Mouse (Mus musculus): ENCODE results near the gene Igsf11. TPM values are rescaled to one million over a fixed set of nuclear protein-coding genes. Genes with fewer than 3 reads are reported as not detected.
"Not testable (repeated sequence)": the region's sequence is repeated elsewhere in the genome, so short reads cannot be mapped to it uniquely, and the experiment has no call there.

The Igsf11 gene
- polyA plus RNA-seq, 1 experiment from 2014 or later: 5.5 TPM

DNA sequence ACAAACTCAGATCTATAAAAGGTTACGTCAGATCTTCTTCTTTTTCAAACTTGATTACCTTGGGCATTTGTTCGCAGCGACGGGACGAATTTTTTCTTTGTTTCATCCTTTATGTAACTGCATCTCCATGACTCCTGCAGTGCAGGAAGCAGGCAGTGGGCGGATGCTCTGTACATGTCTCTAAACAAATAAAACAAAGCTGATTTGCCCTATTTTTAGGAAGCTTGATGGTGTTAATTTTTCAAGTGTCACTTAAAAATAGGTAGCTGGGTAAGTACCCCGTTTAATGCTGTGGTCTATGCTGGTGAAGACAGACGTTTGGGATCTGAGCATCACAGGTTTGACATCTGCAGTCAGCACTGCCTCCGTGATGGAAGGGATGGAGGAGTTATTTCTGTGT lies 66.3 kb downstream of the Igsf11 start:
- Histone ChIP-seq H3K36me3 (no peaks in the 10 kb centered on the region), H3K4me1 (replicated peaks) (peaks cover 24% of the 10 kb centered on the region; the same call in 1 of the 2 replicates), H3K4me2 (no peak overlapping the region), H3K27me3 (no peaks in the 10 kb centered on the region), H3K4me3 (no peak overlapping the region), H3K9ac (no peak overlapping the region), H3K27ac (replicated peaks) (no peak overlapping the region), H3K9me3 (peaks cover 10% of the 10 kb centered on the region; the same call in 1 of the 2 replicates)
- 82% methylated on average over 9 of the region's 9 CpGs for WGBS
- no peak for ATAC-seq (ENCODE audit: low read depth)

DNA sequence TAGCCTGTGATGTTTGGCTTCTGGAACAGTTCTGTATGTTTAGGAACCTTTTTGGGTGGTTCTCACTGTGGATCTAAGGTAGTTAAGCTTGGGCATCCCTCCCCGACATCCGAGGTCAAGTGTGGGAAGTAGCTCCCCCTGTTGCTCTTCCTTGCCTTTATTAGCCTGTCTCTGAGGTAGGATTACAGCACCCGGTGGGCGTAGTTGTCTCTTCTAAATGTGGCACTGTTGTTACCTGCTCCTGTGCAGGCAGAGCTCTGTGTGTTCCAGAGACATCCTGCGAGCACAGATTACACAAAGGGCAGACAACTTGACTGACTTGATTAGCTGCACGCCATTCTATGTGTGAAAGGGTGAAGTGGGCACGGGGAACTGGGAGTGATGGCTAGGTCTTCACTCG lies 68.1 kb downstream of the Igsf11 start:
- H3K4me3 ChIP-seq: no peak overlapping the region
- no peaks in the 10 kb centered on the region for H3K36me3 ChIP-seq
- no peak overlapping the region for H3K9ac ChIP-seq
- H3K4me1 ChIP-seq (replicated peaks): peaks cover 16% of the 10 kb centered on the region; the same call in 1 of the 2 replicates
- ATAC-seq (ENCODE audit: low read depth): no peak
- H3K27me3 ChIP-seq: no peaks in the 10 kb centered on the region
- H3K4me2 ChIP-seq: no peak overlapping the region
- peaks cover 10% of the 10 kb centered on the region; the same call in 1 of the 2 replicates for H3K9me3 ChIP-seq
- 71% methylated on average over 8 of the region's 8 CpGs for WGBS
- no peak overlapping the region for H3K27ac ChIP-seq (replicated peaks)

DNA sequence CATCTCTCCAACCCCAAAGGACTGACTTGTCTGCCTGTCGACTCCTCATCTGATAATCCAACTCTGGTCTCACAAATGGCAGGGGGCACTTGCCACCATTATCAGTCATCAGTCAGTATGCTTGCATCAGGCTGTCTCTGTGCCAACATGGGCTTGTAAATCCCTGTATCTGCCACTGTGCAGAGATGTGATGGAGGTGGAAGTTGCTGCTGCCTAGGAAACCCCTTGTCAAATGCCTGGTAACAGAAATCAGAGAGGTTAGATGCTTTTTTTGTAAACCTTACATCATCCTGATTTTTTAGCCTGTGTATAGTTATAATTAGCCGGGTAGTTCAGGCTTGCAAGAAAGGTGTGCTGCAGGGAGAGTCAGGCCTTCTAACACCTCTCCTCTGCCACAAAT lies 69.4 kb downstream of the Igsf11 start:
- Histone ChIP-seq H3K9ac (no peak overlapping the region), H3K4me3 (no peak overlapping the region), H3K9me3 (peaks cover 9% of the 10 kb centered on the region; the same call in 1 of the 2 replicates), H3K36me3 (no peaks in the 10 kb centered on the region), H3K4me2 (no peak overlapping the region), H3K4me1 (replicated peaks) (peaks cover 21% of the 10 kb centered on the region; the same call in 1 of the 2 replicates), H3K27me3 (no peaks in the 10 kb centered on the region), H3K27ac (replicated peaks) (no peak overlapping the region)
- no peak for ATAC-seq (ENCODE audit: low read depth)
- WGBS: 89% methylated on average over 2 of the region's 2 CpGs

DNA sequence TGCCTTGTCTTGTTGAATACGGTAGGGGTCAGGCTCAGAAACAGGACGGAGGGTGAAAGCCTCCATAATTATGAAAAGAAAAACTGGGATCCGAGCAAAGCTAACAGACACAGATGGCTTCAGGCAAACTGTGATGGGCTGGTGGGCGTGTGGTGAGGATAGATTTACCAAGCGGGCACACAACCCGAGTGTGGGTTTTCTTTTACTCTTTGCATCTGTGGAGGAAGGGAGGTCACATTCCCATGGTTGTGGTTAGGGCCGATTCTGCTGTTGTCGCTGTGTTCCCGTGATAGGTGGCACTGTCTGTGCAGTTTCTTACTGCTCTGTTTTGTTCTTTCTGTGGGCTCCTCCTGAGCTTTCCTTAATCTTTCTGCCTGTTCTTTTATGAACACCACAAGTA lies 70.2 kb downstream of the Igsf11 start:
- Histone ChIP-seq H3K36me3 (no peaks in the 10 kb centered on the region), H3K9ac (no peak overlapping the region), H3K4me1 (replicated peaks) (peaks cover 21% of the 10 kb centered on the region; the same call in 1 of the 2 replicates), H3K4me3 (no peak overlapping the region), H3K27me3 (no peaks in the 10 kb centered on the region), H3K9me3 (0 out of 2 replicates have a peak, but pooled peaks cover under 1% of the 10 kb centered on the region), H3K27ac (replicated peaks) (no peak overlapping the region), H3K4me2 (no peak overlapping the region)
- WGBS: 70% methylated on average over 9 of the region's 9 CpGs
- no peak for ATAC-seq (ENCODE audit: low read depth)

DNA sequence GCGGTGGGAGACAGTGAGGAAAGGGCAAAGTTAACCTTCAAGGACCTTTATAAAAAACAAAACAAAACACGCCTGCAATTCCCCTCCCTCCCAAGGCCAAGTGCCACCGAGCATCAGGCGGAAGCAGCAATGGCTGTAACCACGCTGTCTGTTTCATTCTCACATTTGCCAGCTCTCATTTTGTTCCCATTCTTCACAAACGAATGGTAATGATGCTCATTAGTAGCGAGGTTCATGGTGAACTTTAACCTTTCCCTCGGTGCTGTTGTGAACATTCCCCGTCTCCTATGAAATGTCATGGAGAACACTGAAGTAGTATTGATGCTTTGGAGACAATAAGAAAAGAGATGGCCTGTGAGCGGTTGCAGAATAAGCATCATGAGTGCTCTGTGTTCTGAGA lies 74.6 kb downstream of the Igsf11 start:
- H3K9ac ChIP-seq: no peak overlapping the region
- no peaks in the 10 kb centered on the region for H3K9me3 ChIP-seq
- 79% methylated on average over 10 of the region's 10 CpGs for WGBS
- no peak overlapping the region for H3K4me2 ChIP-seq
- H3K27ac ChIP-seq (replicated peaks): no peak overlapping the region
- H3K27me3 ChIP-seq: no peaks in the 10 kb centered on the region
- no peak for ATAC-seq (ENCODE audit: low read depth)
- H3K4me1 ChIP-seq (replicated peaks): 0 out of 2 replicates have a peak, but pooled peaks cover 8% of the 10 kb centered on the region
- no peaks in the 10 kb centered on the region for H3K36me3 ChIP-seq
- no peak overlapping the region for H3K4me3 ChIP-seq

DNA sequence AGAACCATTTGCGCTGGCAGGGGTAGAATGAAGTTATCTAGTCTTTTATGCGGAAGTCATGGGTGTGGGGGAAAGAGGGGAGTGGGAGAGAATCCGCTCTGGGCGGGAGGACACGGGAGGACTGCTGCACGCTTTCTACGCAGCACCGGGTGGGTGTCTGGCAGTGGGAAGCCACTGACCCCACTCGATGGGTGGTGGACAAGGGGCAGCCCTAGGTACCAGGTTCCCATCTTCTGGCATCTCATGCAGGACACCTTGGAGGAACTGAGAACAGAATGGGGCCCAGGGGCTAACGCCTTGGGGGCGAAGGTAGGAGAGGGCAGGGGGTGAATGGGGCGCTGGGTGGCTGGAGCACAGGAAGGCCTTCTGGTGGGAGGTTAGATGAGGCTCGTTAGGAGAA lies 83.7 kb downstream of the Igsf11 start:
- ATAC-seq (ENCODE audit: low read depth): no peak
- H3K4me3 ChIP-seq: no peak overlapping the region

DNA sequence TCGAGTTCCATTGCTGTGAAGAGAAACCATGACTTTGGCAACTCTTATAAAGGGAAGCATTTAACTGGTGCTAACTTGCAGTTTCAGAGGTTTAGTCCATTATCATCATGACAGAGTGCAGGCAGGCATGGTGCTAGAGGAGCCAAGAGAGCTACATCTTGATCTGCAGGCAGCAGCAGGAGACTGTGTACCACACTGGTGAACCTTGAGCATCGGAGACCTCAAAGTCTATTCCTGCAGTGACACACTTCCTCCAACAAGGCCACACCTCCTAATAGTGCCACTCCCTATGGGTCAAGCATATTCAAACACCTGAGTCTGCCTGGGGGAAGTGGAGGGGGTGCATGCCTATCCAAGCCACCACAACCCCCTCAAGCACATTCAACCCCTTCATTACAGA lies 86.1 kb downstream of the Igsf11 start:
- no peak overlapping the region for H3K4me2 ChIP-seq
- no peak overlapping the region for H3K4me3 ChIP-seq
- H3K9ac ChIP-seq: no peak overlapping the region
- H3K9me3 ChIP-seq: no peaks in the 10 kb centered on the region
- no peak overlapping the region for H3K27ac ChIP-seq (replicated peaks)
- H3K36me3 ChIP-seq: no peaks in the 10 kb centered on the region
- 86% methylated on average over 2 of the region's 2 CpGs for WGBS
- no peak for ATAC-seq (ENCODE audit: low read depth)
- H3K27me3 ChIP-seq: no peaks in the 10 kb centered on the region
- peaks cover 38% of the 10 kb centered on the region for H3K4me1 ChIP-seq (replicated peaks)

More for the DNA sequence above, 83.7 kb downstream of the Igsf11 start:
- no peak overlapping the region for H3K27ac ChIP-seq (replicated peaks)
- H3K4me1 ChIP-seq (replicated peaks): peaks cover 24% of the 10 kb centered on the region
- no peak overlapping the region for H3K9ac ChIP-seq
- H3K9me3 ChIP-seq: no peaks in the 10 kb centered on the region
- WGBS: 77% methylated on average over 13 of the region's 13 CpGs
- no peak overlapping the region for H3K4me2 ChIP-seq
- H3K36me3 ChIP-seq: no peaks in the 10 kb centered on the region
- no peaks in the 10 kb centered on the region for H3K27me3 ChIP-seq

DNA sequence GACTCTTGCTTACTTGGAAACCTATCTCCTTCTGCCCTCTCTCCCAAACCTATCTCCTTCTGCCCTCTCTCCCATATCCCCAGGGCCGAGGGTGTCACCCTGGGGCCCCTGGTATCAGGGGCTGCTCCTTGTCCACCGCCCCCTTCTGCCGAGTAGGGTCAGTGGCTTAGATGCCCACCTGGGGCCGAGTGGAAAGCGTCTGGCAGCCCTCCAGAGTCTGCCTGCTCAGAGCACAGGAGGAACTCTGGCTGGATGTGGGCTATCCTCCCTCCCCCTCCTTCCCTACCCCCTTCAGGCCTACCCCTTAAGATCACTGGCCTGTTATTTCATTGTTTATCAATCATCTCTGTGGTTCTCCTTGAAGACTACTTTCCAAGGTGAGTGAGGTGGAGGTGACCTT lies 88.1 kb downstream of the Igsf11 start:
- WGBS: 50% methylated on average over 5 of the region's 5 CpGs
- Histone ChIP-seq H3K4me2 (no peak overlapping the region), H3K9ac (no peak overlapping the region), H3K4me1 (replicated peaks) (peaks cover 44% of the 10 kb centered on the region), H3K36me3 (no peaks in the 10 kb centered on the region), H3K9me3 (no peaks in the 10 kb centered on the region), H3K27ac (replicated peaks) (no peak overlapping the region), H3K4me3 (no peak overlapping the region), H3K27me3 (no peaks in the 10 kb centered on the region)
- no peak for ATAC-seq (ENCODE audit: low read depth)

DNA sequence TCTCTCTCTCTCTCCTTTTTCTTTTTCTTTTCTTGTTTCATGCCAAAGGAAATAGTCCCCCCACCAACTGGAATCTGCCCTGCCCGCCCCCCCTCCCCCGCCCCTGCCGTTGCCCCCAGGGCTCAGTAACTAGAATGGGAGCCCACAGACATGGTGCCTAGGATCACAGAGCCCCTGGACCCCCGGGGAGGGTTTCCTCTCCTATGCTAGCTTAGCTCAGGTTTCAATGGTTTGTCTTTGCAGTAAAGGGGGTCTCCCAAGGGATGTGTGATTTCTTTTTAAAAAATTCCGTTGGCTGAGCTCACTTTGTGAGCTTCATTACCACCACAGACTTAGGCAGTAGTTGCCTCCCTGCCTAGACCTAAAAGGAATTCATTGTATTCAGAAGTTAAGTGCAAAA lies 89.6 kb downstream of the Igsf11 start:
- no peak for ATAC-seq (ENCODE audit: low read depth)
- Histone ChIP-seq H3K27ac (replicated peaks) (no peak overlapping the region), H3K4me2 (no peak overlapping the region), H3K4me3 (no peak overlapping the region), H3K36me3 (no peaks in the 10 kb centered on the region), H3K9me3 (no peaks in the 10 kb centered on the region), H3K4me1 (replicated peaks) (peaks cover 43% of the 10 kb centered on the region), H3K27me3 (no peaks in the 10 kb centered on the region), H3K9ac (no peak overlapping the region)
- 14% methylated on average over 5 of the region's 5 CpGs for WGBS

DNA sequence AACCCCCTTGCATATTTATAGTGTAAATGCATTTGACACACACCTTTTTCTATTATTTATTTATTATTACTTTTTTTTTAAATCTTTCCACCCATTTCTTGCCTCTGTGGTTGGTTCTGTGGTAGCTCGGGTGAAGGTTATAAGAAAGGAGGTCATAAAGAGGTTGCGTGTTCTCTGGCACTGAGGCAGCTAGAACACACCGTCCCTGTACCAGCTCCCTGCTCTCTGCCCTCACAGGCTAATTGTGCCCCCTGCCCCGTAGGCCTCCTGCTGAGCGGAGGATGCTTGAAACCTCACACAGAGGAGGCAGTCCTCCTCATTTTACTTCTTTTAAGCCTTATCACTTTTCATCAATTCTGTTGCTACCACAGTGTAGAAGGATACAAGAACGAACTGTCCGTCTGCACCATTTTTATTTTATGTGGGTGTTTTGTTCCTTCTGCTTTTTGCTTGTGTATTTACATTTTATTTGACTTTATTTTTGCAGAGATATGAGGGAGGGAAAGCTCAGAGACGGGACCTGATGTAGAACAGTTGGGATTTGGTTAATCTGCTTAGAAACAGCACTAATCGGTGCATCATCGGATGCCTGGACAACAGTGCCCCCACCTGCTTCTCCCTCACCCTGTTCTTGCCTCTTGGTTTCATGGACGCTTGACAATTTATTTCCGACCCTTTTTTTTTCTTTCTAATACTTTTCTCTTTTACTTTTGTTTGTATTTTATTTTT lies 90.2 kb downstream of the Igsf11 start:
- no peak overlapping the region for H3K4me3 ChIP-seq
- H3K9me3 ChIP-seq: no peaks in the 10 kb centered on the region
- H3K9ac ChIP-seq: no peak overlapping the region
- no peaks in the 10 kb centered on the region for H3K36me3 ChIP-seq
- no peak overlapping the region for H3K4me2 ChIP-seq
- no peak overlapping the region for H3K27ac ChIP-seq (replicated peaks)
- no peaks in the 10 kb centered on the region for H3K27me3 ChIP-seq
- H3K4me1 ChIP-seq (replicated peaks): peaks cover 46% of the 10 kb centered on the region
- 36% methylated on average over 12 of the region's 12 CpGs for WGBS
- no peak for ATAC-seq (ENCODE audit: low read depth)

DNA sequence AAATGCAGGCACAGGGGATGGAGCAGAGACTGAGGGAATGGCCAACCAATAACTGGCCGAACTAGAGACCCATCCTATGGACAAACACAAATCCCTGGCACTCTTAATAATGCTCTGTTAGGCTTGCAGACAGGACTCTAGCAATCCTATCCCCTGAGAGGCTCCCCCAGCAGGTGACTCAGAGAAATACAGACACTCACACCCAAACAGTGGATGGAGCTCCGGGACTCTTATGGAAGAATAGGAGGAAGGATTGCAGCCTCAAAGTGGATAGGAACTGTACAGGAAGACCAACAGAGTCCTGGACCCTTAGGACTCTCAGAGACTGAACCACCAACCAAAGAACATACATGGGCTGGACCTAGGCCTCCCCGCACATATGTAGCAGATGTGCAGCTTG lies 91.4 kb downstream of the Igsf11 start:
- ATAC-seq (ENCODE audit: low read depth); H3K27me3 ChIP-seq; H3K4me3 ChIP-seq; H3K9me3 ChIP-seq; H3K9ac ChIP-seq; H3K4me2 ChIP-seq; H3K27ac ChIP-seq (replicated peaks); H3K36me3 ChIP-seq: not testable (repeated sequence)
- H3K4me1 ChIP-seq (replicated peaks): peaks cover 46% of the 10 kb centered on the region
- WGBS: 67% methylated on average over 3 of the region's 3 CpGs

DNA sequence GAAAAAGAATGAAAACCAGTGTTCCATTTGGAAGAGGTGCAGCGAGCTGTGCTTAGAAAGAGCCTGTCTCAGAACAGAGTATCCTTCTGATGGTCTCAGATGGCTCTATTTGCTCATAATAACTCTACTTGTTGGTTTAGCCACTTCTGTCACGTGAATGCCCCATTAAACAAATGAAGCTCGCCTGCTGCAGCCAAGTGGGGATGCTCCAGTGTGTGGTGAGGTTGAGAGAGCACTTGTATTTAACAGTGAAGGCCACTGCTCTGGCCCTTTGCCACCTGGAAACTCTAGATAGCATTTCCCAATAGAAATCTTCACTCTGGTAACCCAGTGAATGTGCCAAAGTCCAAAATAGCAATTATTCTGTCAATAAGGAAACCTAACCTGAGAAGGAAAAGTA lies 92.9 kb downstream of the Igsf11 start:
- peak; percentile 46; the same call in 1 of the 2 replicates for ATAC-seq (ENCODE audit: low read depth)
- WGBS: 26% methylated on average over 3 of the region's 3 CpGs
- no peak overlapping the region for H3K9ac ChIP-seq

DNA sequence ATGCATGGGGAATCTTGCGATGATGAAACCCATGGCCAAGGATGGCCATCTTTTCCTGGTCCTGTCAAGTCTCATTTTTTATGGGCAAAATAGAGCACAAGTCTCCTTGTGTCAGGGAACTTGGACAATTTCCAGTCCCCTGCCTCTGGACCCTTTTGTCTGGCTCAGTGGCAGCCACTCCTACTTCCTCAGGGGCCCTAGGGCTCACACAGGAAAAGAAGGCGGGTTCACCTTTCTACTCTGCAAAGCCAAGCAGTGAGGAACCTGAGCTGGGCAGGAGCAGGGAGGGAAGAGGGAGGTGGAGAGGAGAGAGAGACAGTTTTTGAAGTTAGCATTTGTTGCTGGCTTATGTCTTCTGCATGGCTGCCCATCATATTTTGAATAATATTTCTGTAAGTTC lies 93.9 kb downstream of the Igsf11 start:
- no peak for ATAC-seq (ENCODE audit: low read depth)
- H3K4me2 ChIP-seq: no peak overlapping the region
- H3K4me1 ChIP-seq (replicated peaks): peaks cover 42% of the 10 kb centered on the region
- no peak overlapping the region for H3K4me3 ChIP-seq
- H3K27me3 ChIP-seq: no peaks in the 10 kb centered on the region
- no peaks in the 10 kb centered on the region for H3K36me3 ChIP-seq
- no peak overlapping the region for H3K9ac ChIP-seq
- no peak overlapping the region for H3K27ac ChIP-seq (replicated peaks)
- no peaks in the 10 kb centered on the region for H3K9me3 ChIP-seq
- WGBS: 54% methylated on average over 2 of the region's 2 CpGs

More for the DNA sequence above, 92.9 kb downstream of the Igsf11 start:
- H3K27ac ChIP-seq (replicated peaks): peak overlapping the region; percentile 46
- H3K9me3 ChIP-seq: no peaks in the 10 kb centered on the region
- no peaks in the 10 kb centered on the region for H3K27me3 ChIP-seq
- no peaks in the 10 kb centered on the region for H3K36me3 ChIP-seq
- H3K4me1 ChIP-seq (replicated peaks): peaks cover 45% of the 10 kb centered on the region
- H3K4me3 ChIP-seq: no peak overlapping the region
- no peak overlapping the region for H3K4me2 ChIP-seq

All from neural tube, embryonic 13.5 days (tissue).